Mouse (Mus musculus) thymus, adult 2 months (tissue): ENCODE data around the gene Serpina3c. TPM values are rescaled to one million over a fixed set of nuclear protein-coding genes. Genes with fewer than 3 reads are reported as not detected.

Source experiments
- DNase-seq: peaks from one replicate; pipeline ENCODE4 v3.0.0; 2021
- H3K27ac ChIP-seq: fragments of 200-500 bp; 2 replicates; pipeline ENCODE4 v1.5.1; 2012; ENCODE audit warnings: low read length, control low read depth; ENCODE audit not compliant: control insufficient read depth, insufficient read depth
- H3K27me3 ChIP-seq: fragments of 200-500 bp; 2 replicates; pipeline ENCODE4 v1.6.1; 2012; ENCODE audit warnings: mild to moderate bottlenecking, low read length, moderate library complexity, mixed read lengths; ENCODE audit not compliant: control insufficient read depth, insufficient read depth
- H3K36me3 ChIP-seq: fragments of 200-500 bp; 2 replicates; pipeline ENCODE4 v1.6.1; 2012; ENCODE audit warnings: mild to moderate bottlenecking, low read length, moderate library complexity; ENCODE audit not compliant: control insufficient read depth, insufficient read depth
- H3K4me1 ChIP-seq: fragments of 200-500 bp; replicated peaks from 2 replicates; pipeline ENCODE4 v1.6.1; 2012; ENCODE audit warnings: low read length; ENCODE audit not compliant: control insufficient read depth, insufficient read depth
- H3K4me3 ChIP-seq: fragments of 200-500 bp; 2 replicates; pipeline ENCODE4 v1.5.1; 2012; ENCODE audit warnings: mild to moderate bottlenecking, low read length, control low read depth, moderate library complexity; ENCODE audit not compliant: control insufficient read depth, insufficient read depth
- CTCF ChIP-seq: fragments of 200-500 bp; IDR thresholded peaks from 2 replicates; pipeline ENCODE4 v1.5.1; 2012; ENCODE audit warnings: mild to moderate bottlenecking, control low read depth, low read length, moderate library complexity, borderline replicate concordance; ENCODE audit not compliant: control insufficient read depth, poor library complexity, insufficient read depth; ENCODE audit errors: extremely low read depth
- POLR2A ChIP-seq: fragments of 200-500 bp; IDR thresholded peaks from 2 replicates; pipeline ENCODE4 v1.6.1; 2012; ENCODE audit warnings: mild to moderate bottlenecking, low read length, control low read depth, moderate library complexity; ENCODE audit not compliant: control insufficient read depth, poor library complexity, insufficient read depth; ENCODE audit errors: extremely low read depth
- WGBS: fragments of 180-500 bp; shearing (Covaris S2); methylation state at CpG from one replicate; pipeline ENCODE4 v1.1.7; 2018; 5-methylcytosine and 5-hydroxymethylcytosine counted together
- polyA plus RNA-seq: library from polyadenylated mRNA; depleted of rRNA; stranded (reverse); fragments of >200 nt; gene quantifications from 2 replicates; pipeline ENCODE4 v1.2.3, GENCODE M21; 2012; rRNA removed

Serpina3c gene
- 0.91 and 1.7 TPM in 2 replicates for polyA plus RNA-seq

DNA sequence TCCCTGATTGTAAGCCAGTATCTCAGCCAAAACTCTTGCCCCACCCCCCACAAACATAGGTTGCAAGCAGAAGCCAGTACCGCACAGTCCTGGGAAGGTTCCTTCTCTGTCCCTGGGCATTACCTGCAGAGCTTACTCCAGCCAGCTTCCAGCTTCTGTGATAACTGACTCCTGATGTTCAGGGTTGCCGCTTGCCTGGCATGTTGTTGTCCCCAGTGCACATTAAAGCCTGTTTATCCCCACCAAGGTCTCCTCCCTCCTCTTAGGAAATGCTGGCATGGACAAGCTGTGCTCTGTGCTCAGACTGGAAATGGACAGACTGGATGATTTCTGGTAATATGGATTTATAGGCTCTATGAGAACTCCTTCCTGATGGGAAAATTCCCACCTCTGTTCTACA lies at the start of gene Serpina3c:
TSS of gene Serpina3c (minus strand) at position 215 of the 400 bp plus-strand sequence.
- WGBS, result 80% methylated on average over 2 of the region's 2 CpGs
- H3K27me3 ChIP-seq, result no peaks in the 10 kb centered on the region
- TF ChIP-seq POLR2A, result no peak
- H3K4me3 ChIP-seq, result no peak within 1 kb of the TSS
- no peaks in the 10 kb centered on the region for H3K36me3 ChIP-seq
- H3K4me1 ChIP-seq, result no peaks in the 10 kb centered on the region
- DNase-seq, result no peak
- no peak within 1 kb of the TSS for H3K27ac ChIP-seq

DNA sequence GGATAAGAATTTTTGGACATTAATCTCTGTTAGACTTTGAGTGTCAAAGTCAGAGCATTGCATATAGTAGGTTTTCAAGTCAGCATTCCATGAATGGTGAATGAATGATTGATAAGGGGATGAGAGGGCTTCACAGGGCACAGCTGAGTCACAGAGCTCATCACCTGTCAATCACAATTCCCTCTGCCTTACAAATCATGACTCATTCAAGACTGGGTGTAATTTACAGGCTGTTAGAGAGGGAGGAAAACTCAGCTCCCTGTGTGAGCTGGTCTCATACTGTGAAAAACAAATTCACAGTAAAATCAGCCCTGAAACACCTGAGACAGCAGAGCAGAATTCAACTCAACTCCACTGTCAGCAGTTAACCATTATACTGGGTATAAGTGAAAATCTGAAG lies 37.2 kb upstream of the Serpina3c start:
- H3K4me3 ChIP-seq, result no peak overlapping the region
- H3K36me3 ChIP-seq, result no peaks in the 10 kb centered on the region
- DNase-seq, result no peak
- TF ChIP-seq POLR2A (no peak), CTCF (no peak)
- H3K4me1 ChIP-seq, result no peaks in the 10 kb centered on the region
- no peaks in the 10 kb centered on the region for H3K27me3 ChIP-seq
- H3K27ac ChIP-seq, result no peak overlapping the region

DNA sequence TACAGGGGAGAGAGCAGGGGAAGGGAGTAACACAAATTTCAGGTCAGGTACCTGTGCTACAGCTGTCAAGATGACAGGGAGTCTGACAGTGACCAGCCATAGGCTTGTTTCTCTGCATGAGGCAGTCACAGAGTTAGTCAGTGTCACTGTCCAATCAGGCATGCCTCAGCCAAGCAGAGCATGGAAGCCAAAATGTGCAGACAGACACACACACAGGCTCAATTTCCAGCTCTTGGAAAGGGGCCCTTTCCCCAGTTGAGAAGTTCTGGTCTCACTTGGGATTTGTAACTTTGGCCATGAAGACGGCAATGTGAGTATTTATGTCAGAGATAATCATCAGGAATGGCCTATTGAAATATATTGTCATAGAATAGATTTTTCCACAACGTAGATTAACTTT lies 35.6 kb upstream of the Serpina3c start:
- no peaks in the 10 kb centered on the region for H3K27me3 ChIP-seq
- no peak for DNase-seq
- no peak overlapping the region for H3K27ac ChIP-seq
- 94% methylated on average over 2 of the region's 2 CpGs for WGBS
- H3K4me1 ChIP-seq, result no peaks in the 10 kb centered on the region
- no peaks in the 10 kb centered on the region for H3K36me3 ChIP-seq
- H3K4me3 ChIP-seq, result no peak overlapping the region
- TF ChIP-seq POLR2A (no peak), CTCF (no peak)

DNA sequence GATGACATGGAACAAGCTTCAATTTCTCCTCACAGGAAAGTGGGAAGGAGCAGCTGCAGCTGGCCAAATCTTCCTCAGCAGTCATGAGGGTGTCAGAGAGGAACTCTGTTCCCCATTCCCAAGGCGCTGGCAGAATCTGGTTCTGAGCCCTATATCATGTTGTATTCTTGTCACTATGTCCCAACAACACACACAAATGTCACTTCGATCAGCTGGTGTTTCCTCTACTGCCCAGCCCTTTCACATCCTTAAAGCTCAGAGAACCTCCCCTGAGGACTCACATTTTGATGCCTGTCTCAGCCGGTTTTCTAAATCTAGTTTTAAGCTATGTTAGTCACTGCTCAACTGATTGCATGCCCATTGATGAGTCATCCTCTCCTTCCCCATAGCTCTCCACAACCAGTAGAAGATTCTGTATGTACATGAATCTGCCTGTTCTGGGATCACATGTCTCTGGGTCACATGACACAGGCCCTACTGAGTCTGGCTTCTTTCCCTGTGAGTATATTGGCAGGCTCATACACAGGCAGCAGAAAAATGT lies 32.4 kb upstream of the Serpina3c start:
- H3K27ac ChIP-seq, result no peak overlapping the region
- no peak overlapping the region for H3K4me3 ChIP-seq
- no peak for DNase-seq
- H3K27me3 ChIP-seq, result no peaks in the 10 kb centered on the region
- 88% methylated on average over 3 of the region's 3 CpGs for WGBS
- no peak for TF ChIP-seq CTCF
- no peak for TF ChIP-seq POLR2A
- no peaks in the 10 kb centered on the region for H3K4me1 ChIP-seq
- H3K36me3 ChIP-seq, result no peaks in the 10 kb centered on the region

DNA sequence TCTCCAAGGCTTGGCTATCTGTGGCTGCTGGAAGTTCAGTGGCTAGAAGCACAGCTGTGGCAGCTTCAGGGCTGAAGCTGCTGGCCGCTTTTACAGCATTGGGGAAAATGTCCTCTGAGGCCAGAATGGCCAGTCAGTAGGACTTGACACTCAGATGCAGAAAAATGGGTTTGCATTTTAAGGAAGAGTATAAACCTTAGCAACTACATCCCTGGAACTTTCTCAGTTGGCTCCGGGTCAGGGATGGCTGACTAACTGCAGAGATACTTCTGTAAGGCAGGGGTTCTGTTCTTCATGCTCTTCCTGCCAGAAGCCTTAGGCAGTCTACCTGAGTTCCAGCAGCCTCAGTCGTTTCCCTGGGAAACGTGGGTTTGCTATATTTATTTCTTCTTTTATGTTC lies 31.4 kb upstream of the Serpina3c start:
- Histone ChIP-seq H3K27ac (no peak overlapping the region), H3K27me3 (no peaks in the 10 kb centered on the region), H3K4me3 (no peak overlapping the region), H3K36me3 (no peaks in the 10 kb centered on the region), H3K4me1 (no peaks in the 10 kb centered on the region)
- TF ChIP-seq POLR2A (no peak), CTCF (no peak)
- 89% methylated on average over 4 of the region's 4 CpGs for WGBS
- no peak for DNase-seq

DNA sequence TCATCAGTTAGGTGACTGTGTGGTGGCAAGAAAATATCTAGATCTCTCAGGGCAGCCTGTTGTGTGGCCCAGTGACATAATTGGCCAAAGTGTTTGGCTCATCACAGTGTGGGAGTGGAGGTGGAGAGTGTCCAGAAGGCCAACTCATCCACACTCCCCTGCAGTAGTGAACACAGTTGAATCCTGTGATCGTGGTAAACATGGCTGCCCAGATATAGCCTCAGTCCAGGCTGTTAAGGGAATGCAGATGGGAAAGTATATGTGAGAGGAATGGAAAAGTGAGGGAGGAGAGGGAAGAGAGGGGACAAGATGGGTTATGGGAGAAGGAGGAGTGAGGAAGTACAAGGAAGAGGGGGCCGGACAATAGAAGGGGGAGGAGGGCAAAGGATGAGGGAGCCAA lies 25.3 kb upstream of the Serpina3c start:
- Histone ChIP-seq H3K4me3 (no peak overlapping the region), H3K27me3 (no peaks in the 10 kb centered on the region), H3K27ac (no peak overlapping the region), H3K4me1 (no peaks in the 10 kb centered on the region), H3K36me3 (no peaks in the 10 kb centered on the region)
- no peak for DNase-seq
- WGBS, result 95% methylated on average over 2 of the region's 2 CpGs
- TF ChIP-seq POLR2A (no peak), CTCF (no peak)

DNA sequence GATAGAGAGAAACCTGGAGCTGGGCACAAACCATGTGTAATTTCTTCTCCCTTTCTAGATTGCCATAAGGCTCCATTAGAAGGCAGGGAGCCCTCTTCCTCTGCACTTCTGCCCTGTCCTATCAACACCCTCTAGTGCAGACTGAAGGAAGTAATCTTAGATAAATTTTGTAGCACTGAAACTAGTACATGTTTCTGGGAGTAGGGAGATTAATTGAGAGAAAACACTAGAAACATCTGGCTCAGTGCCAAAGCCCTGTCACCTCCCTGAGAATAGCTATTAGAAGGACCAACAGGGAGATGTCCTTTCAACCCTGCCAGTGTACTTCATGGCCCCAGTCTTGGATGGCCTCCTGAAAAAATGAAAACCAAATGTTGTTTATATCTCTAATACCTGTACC lies 24.9 kb upstream of the Serpina3c start:
- no peak for DNase-seq
- no peak overlapping the region for H3K27ac ChIP-seq
- H3K27me3 ChIP-seq, result no peaks in the 10 kb centered on the region
- H3K36me3 ChIP-seq, result no peaks in the 10 kb centered on the region
- no peak for TF ChIP-seq POLR2A
- no peak for TF ChIP-seq CTCF
- H3K4me1 ChIP-seq, result no peaks in the 10 kb centered on the region
- H3K4me3 ChIP-seq, result no peak overlapping the region
